Mouse (Mus musculus) liver, embryonic 11.5 days (tissue): ENCODE results near the gene Ofcc1. TPM values are rescaled to one million over a fixed set of nuclear protein-coding genes. Genes with fewer than 3 reads are reported as not detected.

ENCODE experiments used
- ATAC-seq: fragments of 200-750 bp; cut with Nextera tagmentation; replicated peaks from 2 replicates; pipeline ENCODE4 v1.8.0; 2017; ENCODE audit warnings: moderate number of reproducible peaks, mild to moderate bottlenecking, moderate TSS enrichment, moderate library complexity; ENCODE audit not compliant: low FRiP score
- DNase-seq: peaks from one replicate; pipeline ENCODE4 v3.0.0-alpha.2; 2017; ENCODE audit warnings: low spot score
- H3K27ac ChIP-seq: fragments of 300-500 bp; sonication (generic); 2 replicates; pipeline ENCODE4 v1.5.1; 2014; ENCODE audit warnings: mild to moderate bottlenecking, low read depth, low read length, control low read depth
- H3K27me3 ChIP-seq: fragments of 300-500 bp; sonication (generic); replicated peaks from 2 replicates; pipeline ENCODE4 v1.6.1; 2014; ENCODE audit warnings: low read length, mixed read lengths; ENCODE audit not compliant: control insufficient read depth, insufficient read depth
- H3K36me3 ChIP-seq: fragments of 300-500 bp; sonication (generic); 2 replicates; pipeline ENCODE4 v1.6.1; 2014; ENCODE audit warnings: mild to moderate bottlenecking, low read length, moderate library complexity, mixed read lengths; ENCODE audit not compliant: control insufficient read depth, insufficient read depth
- H3K4me1 ChIP-seq: fragments of 300-500 bp; sonication (generic); replicated peaks from 2 replicates; pipeline ENCODE4 v1.6.1; 2014; ENCODE audit warnings: low read length, mixed read lengths; ENCODE audit not compliant: control insufficient read depth, insufficient read depth
- H3K4me2 ChIP-seq: fragments of 300-500 bp; sonication (generic); 2 replicates; pipeline ENCODE4 v1.6.1; 2014; ENCODE audit warnings: mild to moderate bottlenecking, control low read depth, moderate library complexity
- H3K4me3 ChIP-seq: fragments of 300-500 bp; sonication (generic); 2 replicates; pipeline ENCODE4 v1.5.1; 2014; ENCODE audit warnings: low read depth, low read length, control low read depth
- H3K9ac ChIP-seq: fragments of 300-500 bp; sonication (generic); 2 replicates; pipeline ENCODE4 v1.6.1; 2014; ENCODE audit warnings: low read depth, low read length, control low read depth
- H3K9me3 ChIP-seq: fragments of 300-500 bp; sonication (generic); 2 replicates; pipeline ENCODE4 v1.6.1; 2016; ENCODE audit warnings: low read length, inconsistent platforms, mixed read lengths; ENCODE audit not compliant: control insufficient read depth
- WGBS: fragments of 180-500 bp; shearing (Covaris S2); extraction: QIAGEN DNeasy Blood & Tissue Kit; methylation state at CpG from one replicate; pipeline ENCODE4 v1.1.7; 2014; 5-methylcytosine and 5-hydroxymethylcytosine counted together
- polyA plus RNA-seq: library from polyadenylated mRNA; unstranded; fragments of >200 nt; fragmentation: Nextera tagmentation; extraction: Ambion mirVana; gene quantifications from 2 replicates; pipeline ENCODE4 v1.2.1, GENCODE M21; 2014

Ofcc1 gene
- polyA plus RNA-seq, 1 experiment from 2014 or later: not detected

DNA sequence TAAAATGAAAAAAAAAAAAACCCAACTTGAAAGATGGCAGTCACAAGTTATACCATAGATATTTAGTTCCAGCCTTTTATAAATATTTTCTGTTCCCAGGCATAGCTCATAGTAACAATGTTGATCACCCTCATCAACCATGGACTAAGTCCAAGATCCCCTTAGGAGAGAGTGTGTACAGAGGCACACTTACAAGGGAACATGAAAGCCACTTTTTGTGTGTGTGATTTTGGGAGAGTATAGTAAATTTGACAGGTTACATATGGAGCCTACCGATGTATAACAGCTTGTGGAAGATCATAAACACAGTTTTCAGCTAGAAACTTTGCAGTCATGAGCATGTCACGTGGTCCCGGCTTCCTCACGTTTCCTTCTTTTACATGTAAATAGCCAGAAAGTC lies 189.5 kb downstream of the Ofcc1 start:
- H3K4me2 ChIP-seq: no peak overlapping the region
- H3K27ac ChIP-seq: no peak overlapping the region
- H3K27me3 ChIP-seq: no peaks in the 10 kb centered on the region
- H3K9ac ChIP-seq: no peak overlapping the region
- H3K4me1 ChIP-seq: no peaks in the 10 kb centered on the region
- DNase-seq: no peak
- H3K4me3 ChIP-seq: no peak overlapping the region
- WGBS: 92% methylated on average over 4 of the region's 4 CpGs
- no peaks in the 10 kb centered on the region for H3K36me3 ChIP-seq
- ATAC-seq: no peak
- H3K9me3 ChIP-seq: no peaks in the 10 kb centered on the region

DNA sequence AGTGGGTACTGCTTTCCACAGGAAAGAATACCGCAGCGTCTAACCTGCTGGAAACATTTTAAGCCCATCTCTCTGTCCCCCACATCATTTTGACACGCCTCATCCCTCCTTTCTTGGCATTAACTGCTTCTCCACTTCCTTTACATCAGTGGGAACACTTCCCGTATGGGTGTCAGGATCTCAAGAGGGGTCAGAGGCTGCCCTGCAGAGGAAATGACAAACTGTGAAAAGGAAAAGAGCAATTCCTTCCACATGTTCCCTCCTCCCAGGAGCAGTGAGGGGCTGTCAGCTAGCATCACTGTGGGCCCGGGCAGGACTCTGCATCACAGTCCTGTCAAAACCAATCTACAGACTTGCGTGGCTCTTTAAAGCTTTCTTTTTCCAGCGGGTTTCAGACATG lies 193.4 kb downstream of the Ofcc1 start:
- Histone ChIP-seq H3K36me3 (no peaks in the 10 kb centered on the region), H3K4me2 (no peak overlapping the region), H3K4me1 (no peaks in the 10 kb centered on the region), H3K27ac (no peak overlapping the region), H3K27me3 (no peaks in the 10 kb centered on the region), H3K9ac (no peak overlapping the region), H3K9me3 (no peaks in the 10 kb centered on the region), H3K4me3 (no peak overlapping the region)
- DNase-seq: no peak
- 38% methylated on average over 7 of the region's 7 CpGs for WGBS
- ATAC-seq: no peak

DNA sequence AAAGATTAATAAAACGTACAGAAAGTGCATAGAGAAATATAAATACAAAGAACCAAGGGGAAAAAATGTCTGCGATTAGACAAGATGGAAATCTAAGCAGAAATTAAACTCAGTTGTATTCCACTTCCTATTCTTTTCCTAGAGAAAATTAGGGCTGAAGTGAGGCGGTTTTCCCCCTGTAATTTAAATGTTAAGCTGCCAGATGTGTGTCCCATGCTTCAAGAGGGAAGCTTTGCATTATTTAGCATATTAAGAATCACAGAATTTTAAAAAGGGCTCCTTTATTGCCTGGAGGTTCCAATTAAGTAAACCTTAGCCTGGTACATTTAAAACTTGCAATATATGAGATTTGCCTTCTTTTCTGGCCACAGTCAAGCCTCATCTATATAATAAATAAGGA lies 205.8 kb downstream of the Ofcc1 start:
- Histone ChIP-seq H3K27me3 (no peaks in the 10 kb centered on the region), H3K27ac (no peak overlapping the region), H3K9me3 (no peaks in the 10 kb centered on the region), H3K4me1 (no peaks in the 10 kb centered on the region), H3K36me3 (no peaks in the 10 kb centered on the region), H3K9ac (no peak overlapping the region), H3K4me3 (no peak overlapping the region), H3K4me2 (no peak overlapping the region)
- ATAC-seq: no peak
- DNase-seq: no peak
- 72% methylated on average over 3 of the region's 3 CpGs for WGBS

DNA sequence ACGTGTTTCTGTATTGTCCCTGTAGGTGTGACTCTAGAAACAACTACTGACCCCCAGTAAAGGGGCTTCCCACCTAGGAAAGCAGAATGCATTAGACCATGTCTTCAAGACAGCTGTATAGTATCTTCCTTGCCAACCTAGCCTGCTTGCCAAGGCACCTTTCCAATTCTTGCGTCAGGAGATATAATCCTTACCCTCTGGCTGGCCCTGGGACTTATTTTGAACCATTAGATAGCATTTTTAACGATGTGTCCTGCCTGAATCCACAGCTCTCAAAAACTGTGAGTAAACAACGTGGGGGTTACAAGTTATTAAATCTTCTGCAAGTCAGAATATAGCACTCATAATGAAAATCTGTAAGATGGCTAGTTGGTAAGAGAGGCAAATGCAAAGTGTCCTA lies 221.3 kb downstream of the Ofcc1 start:
- no peaks in the 10 kb centered on the region for H3K27me3 ChIP-seq
- no peaks in the 10 kb centered on the region for H3K9me3 ChIP-seq
- H3K4me2 ChIP-seq: no peak overlapping the region
- no peak overlapping the region for H3K4me3 ChIP-seq
- no peak overlapping the region for H3K27ac ChIP-seq
- ATAC-seq (no peak), DNase-seq (no peak)
- H3K9ac ChIP-seq: no peak overlapping the region
- H3K36me3 ChIP-seq: no peaks in the 10 kb centered on the region
- H3K4me1 ChIP-seq: no peaks in the 10 kb centered on the region
- WGBS: 70% methylated on average over 4 of the region's 4 CpGs

DNA sequence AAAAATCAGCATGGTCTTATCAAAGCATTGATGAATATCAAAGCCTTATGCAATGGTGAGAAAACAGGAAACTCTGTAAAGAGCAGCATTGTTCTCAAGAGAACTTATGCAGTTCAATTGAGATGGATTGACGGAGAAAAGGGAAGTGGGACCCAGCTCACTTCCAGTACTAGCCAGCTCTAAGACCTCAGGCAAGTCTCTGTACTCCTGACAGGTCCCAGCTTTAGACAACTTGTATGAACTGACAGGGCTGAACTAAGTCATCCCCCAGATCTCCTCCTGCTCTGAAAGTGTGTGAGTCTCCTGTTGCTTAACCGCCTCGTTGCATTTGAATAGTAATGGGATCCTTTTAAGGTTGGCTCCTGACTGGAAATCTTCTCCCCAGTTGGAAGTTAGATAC lies 225.2 kb downstream of the Ofcc1 start:
- H3K27me3 ChIP-seq: no peaks in the 10 kb centered on the region
- whole genome bisulfite sequencing: 31% methylated on average over 3 of the region's 3 CpGs
- no peak for ATAC-seq
- no peaks in the 10 kb centered on the region for H3K36me3 ChIP-seq
- no peak overlapping the region for H3K4me3 ChIP-seq
- H3K4me2 ChIP-seq: no peak overlapping the region
- no peaks in the 10 kb centered on the region for H3K4me1 ChIP-seq
- no peak overlapping the region for H3K9ac ChIP-seq
- no peak for DNase-seq
- H3K9me3 ChIP-seq: no peaks in the 10 kb centered on the region
- H3K27ac ChIP-seq: no peak overlapping the region

DNA sequence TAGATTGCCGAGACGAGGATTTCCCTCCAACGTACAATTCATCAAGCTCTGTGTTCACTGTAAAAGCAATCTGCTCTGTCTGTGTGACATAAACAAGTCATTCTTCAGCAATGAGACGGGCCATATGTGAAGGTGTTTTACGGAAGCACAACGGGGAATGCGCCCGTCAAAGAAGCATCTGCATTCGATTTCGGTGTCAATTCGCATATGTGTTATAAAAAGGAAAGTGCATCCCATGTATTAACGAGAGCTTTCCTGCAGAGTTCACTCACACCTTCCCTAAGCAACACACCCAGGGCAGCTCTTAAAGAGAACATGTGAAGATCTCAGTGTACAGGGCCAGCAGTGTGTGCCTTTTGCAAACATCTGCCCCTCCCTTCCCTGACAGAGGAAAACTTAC lies 225.6 kb downstream of the Ofcc1 start:
- DNase-seq (no peak), ATAC-seq (no peak)
- Histone ChIP-seq H3K9ac (no peak overlapping the region), H3K36me3 (no peaks in the 10 kb centered on the region), H3K27me3 (no peaks in the 10 kb centered on the region), H3K4me1 (no peaks in the 10 kb centered on the region), H3K27ac (no peak overlapping the region), H3K9me3 (no peaks in the 10 kb centered on the region), H3K4me3 (no peak overlapping the region), H3K4me2 (no peak overlapping the region)
- WGBS: 60% methylated on average over 12 of the region's 12 CpGs

DNA sequence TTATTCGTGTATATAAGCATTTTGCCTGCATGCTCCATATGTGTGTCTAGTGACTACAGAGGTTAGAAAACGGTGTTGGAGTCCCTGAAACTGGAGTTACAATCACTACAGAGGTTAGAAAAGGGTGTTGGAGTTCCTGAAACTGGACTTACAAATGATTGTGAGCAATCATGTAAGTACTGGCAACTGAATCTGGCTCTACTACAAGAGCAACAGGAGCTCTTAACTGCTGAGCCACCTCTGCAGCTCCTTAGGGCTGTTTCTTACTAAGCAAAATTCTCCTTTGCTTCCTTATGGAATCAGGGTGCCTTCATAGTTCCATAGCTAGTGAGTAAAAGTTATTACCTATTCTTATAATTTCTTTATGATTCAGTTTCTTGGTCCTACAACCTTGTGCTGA lies 237.4 kb downstream of the Ofcc1 start:
- DNase-seq: no peak
- WGBS: 65% methylated on average over 2 of the region's 2 CpGs
- Histone ChIP-seq H3K9ac (no peak overlapping the region), H3K4me1 (no peaks in the 10 kb centered on the region), H3K27ac (no peak overlapping the region), H3K4me2 (no peak overlapping the region), H3K27me3 (no peaks in the 10 kb centered on the region), H3K36me3 (no peaks in the 10 kb centered on the region), H3K4me3 (no peak overlapping the region), H3K9me3 (no peaks in the 10 kb centered on the region)
- ATAC-seq: no peak

DNA sequence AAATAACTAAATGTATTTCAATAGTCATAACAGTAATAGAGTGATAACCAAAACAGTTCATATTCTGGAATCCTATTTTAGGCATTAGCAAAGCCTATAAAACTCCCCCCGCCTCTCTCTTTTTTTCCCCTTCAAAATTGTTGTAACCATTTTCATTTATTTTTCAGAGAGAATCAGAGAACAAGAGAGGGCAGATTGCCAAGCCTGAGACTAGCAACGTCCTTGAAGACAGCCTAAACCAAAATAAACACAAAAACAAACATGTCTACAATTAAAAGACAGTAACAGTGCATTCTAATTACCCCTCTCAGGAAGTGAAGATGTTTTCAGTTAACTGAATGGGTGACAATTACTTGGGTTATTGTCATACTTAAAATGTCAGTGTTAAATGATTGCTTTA lies 248.9 kb downstream of the Ofcc1 start:
- H3K27me3 ChIP-seq: no peaks in the 10 kb centered on the region
- H3K9ac ChIP-seq: no peak overlapping the region
- no peaks in the 10 kb centered on the region for H3K9me3 ChIP-seq
- H3K36me3 ChIP-seq: no peaks in the 10 kb centered on the region
- WGBS: 57% methylated on average over 2 of the region's 2 CpGs
- H3K4me3 ChIP-seq: no peak overlapping the region
- ATAC-seq (no peak), DNase-seq (no peak)
- no peak overlapping the region for H3K4me2 ChIP-seq
- no peaks in the 10 kb centered on the region for H3K4me1 ChIP-seq
- no peak overlapping the region for H3K27ac ChIP-seq

DNA sequence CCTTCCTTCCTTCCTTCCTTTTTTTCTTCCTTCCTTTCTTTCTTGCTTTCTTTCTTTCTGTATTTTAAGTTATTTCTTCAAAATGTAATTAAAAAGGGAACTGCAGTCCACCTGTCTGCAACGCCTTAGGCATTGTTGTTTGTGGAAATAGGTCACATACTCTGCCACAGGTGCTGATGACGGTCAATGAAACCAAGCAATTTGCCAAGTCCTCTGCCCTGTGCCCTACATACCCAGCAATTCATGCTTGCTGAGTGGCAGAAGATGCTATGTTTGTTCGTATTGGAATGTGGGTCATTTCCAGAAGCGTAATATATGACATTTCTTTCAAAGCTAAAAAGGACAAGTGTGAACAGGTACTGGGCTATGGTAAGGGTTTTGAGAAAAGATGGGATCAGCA lies 285.0 kb downstream of the Ofcc1 start:
- 79% methylated on average over 4 of the region's 4 CpGs for WGBS
- no peak for ATAC-seq
- H3K36me3 ChIP-seq: no peaks in the 10 kb centered on the region
- H3K27ac ChIP-seq: no peak overlapping the region
- H3K4me1 ChIP-seq: no peaks in the 10 kb centered on the region
- no peak overlapping the region for H3K9ac ChIP-seq
- H3K9me3 ChIP-seq: no peaks in the 10 kb centered on the region
- H3K4me3 ChIP-seq: no peak overlapping the region
- no peaks in the 10 kb centered on the region for H3K27me3 ChIP-seq
- DNase-seq: no peak
- no peak overlapping the region for H3K4me2 ChIP-seq
